Mouse (Mus musculus): ENCODE measurements at regions not wholly inside any gene's neighbourhood (a gene's known extent, or its start where the extent isn't known, plus 50 kb on each side); places are given as distances from the start of the nearest gene placed in this dataset.

GRCm38 (mm10) chr14:100720667-100721066 lies 436.2 kb upstream of the Klf12 start:
- WGBS = 12% methylated on average over 1 of the region's 1 CpGs
- H3K9ac ChIP-seq (ENCODE audit: low read depth, low read length) = no peak overlapping the region
- ATAC-seq = 0 out of 2 replicates have a peak, but pooled peaks have one; percentile 32

DNA sequence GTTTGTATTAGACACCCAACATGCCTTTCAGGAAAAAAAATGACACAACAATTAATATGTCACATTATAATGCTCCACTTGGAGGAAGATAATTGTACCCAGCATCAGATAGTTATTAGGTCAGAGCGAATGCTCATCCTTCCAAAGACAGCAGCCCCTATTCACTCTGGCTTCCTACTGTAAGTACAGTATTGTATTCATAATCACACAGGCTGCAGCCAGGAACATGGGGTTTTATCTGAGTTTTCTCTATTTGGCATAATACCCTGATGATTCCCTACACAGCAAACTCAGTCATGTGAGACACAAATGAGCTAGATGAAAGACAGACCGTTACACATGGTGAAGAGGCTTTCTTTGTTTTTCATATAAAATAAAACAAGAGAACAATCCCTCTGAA lies 430.5 kb upstream of the Klf12 start:
- peak; percentile 30; the same call in 1 of the 2 replicates for ATAC-seq
- 0 out of 2 replicates have a peak, but pooled peaks cover 4% of the 10 kb centered on the region for H3K9me3 ChIP-seq (replicated peaks; ENCODE audit: control insufficient read depth, low read length, poor library complexity, severe bottlenecking)

More at GRCm38 (mm10) chr14:100720667-100721066, 436.2 kb upstream of the Klf12 start:
- no peaks in the 10 kb centered on the region for H3K27me3 ChIP-seq (ENCODE audit: control insufficient read depth, insufficient read depth, low read depth, low read length)
- H3K4me1 ChIP-seq (ENCODE audit: control insufficient read depth, insufficient read depth, low read length) = peaks cover 5% of the 10 kb centered on the region; the same call in 1 of the 2 replicates
- H3K4me3 ChIP-seq (ENCODE audit: low read depth, low read length) = no peak overlapping the region
- H3K27ac ChIP-seq (ENCODE audit: low read length) = no peak overlapping the region
- no peak overlapping the region for H3K4me2 ChIP-seq (ENCODE audit: low read length)
- H3K36me3 ChIP-seq (ENCODE audit: control insufficient read depth, insufficient read depth, low read length) = no peaks in the 10 kb centered on the region
- H3K9me3 ChIP-seq (replicated peaks; ENCODE audit: control insufficient read depth, low read length, poor library complexity, severe bottlenecking) = 0 out of 2 replicates have a peak, but pooled peaks cover 4% of the 10 kb centered on the region

DNA sequence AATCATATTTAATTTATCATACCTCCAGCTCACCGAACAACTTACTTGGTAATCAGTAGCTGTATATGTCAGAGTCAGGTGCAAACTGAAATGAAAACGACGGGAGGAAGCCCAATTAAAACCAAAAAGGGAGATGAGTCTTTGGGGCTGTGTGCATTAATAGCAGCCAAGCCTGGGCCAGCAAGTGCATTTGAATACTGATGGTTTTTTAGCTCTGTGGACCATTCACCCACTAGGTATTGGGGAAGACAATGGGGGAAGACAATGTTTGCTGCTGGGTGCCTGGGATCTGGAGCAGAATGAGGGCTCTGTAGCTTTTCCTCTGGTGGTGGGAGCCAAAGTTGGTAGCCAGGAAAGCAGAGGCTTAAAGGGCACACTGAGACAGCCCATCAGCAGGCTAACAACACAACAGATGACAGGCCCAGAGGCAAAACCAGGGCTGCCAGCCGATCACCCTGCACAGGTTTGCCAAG lies 429.6 kb upstream of the Klf12 start:
- Histone ChIP-seq H3K4me2 (ENCODE audit: low read length) (no peak overlapping the region), H3K4me1 (ENCODE audit: control insufficient read depth, insufficient read depth, low read length) (peaks cover 16% of the 10 kb centered on the region; the same call in 1 of the 2 replicates), H3K4me3 (ENCODE audit: low read depth, low read length) (no peak overlapping the region), H3K9me3 (replicated peaks; ENCODE audit: control insufficient read depth, low read length, poor library complexity, severe bottlenecking) (0 out of 2 replicates have a peak, but pooled peaks cover 4% of the 10 kb centered on the region), H3K9ac (ENCODE audit: low read depth, low read length) (no peak overlapping the region), H3K27me3 (ENCODE audit: control insufficient read depth, insufficient read depth, low read depth, low read length) (no peaks in the 10 kb centered on the region), H3K27ac (ENCODE audit: low read length) (peak overlapping the region; percentile 74), H3K36me3 (ENCODE audit: control insufficient read depth, insufficient read depth, low read length) (no peaks in the 10 kb centered on the region)
- 24% methylated on average over 4 of the region's 4 CpGs for WGBS
- ATAC-seq = peak; percentile 73

More for the DNA sequence above, 430.5 kb upstream of the Klf12 start:
- H3K4me2 ChIP-seq (ENCODE audit: low read length) = no peak overlapping the region
- H3K4me3 ChIP-seq (ENCODE audit: low read depth, low read length) = no peak overlapping the region
- no peaks in the 10 kb centered on the region for H3K27me3 ChIP-seq (ENCODE audit: control insufficient read depth, insufficient read depth, low read depth, low read length)
- H3K4me1 ChIP-seq (ENCODE audit: control insufficient read depth, insufficient read depth, low read length) = peaks cover 16% of the 10 kb centered on the region
- H3K36me3 ChIP-seq (ENCODE audit: control insufficient read depth, insufficient read depth, low read length) = no peaks in the 10 kb centered on the region
- peak overlapping the region; percentile 74; the same call in 1 of the 2 replicates for H3K27ac ChIP-seq (ENCODE audit: low read length)
- H3K9ac ChIP-seq (ENCODE audit: low read depth, low read length) = no peak overlapping the region
- WGBS = 28% methylated on average over 2 of the region's 2 CpGs

DNA sequence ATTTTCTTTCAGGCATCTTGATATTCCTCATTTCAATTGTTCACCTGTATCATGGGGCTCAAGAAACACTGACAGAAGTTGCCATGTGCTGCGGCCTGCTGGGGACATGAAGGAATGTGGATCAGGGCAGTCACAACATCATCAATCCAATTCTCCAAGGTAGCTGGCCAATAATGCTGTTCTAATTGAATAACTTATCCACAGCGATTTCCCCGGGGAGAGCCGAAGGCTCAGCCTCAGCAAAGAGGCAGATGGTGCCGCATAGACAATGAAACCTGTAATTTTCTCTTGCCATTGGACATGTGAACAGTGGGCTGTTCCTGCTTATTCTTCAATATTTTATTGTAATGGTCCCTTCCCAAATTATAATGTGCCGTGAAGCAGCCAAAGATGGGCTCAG lies 429.1 kb upstream of the Klf12 start:
- Histone ChIP-seq H3K36me3 (ENCODE audit: control insufficient read depth, insufficient read depth, low read length) (no peaks in the 10 kb centered on the region), H3K9ac (ENCODE audit: low read depth, low read length) (no peak overlapping the region), H3K4me3 (ENCODE audit: low read depth, low read length) (no peak overlapping the region), H3K27me3 (ENCODE audit: control insufficient read depth, insufficient read depth, low read depth, low read length) (no peaks in the 10 kb centered on the region), H3K4me1 (ENCODE audit: control insufficient read depth, insufficient read depth, low read length) (peaks cover 16% of the 10 kb centered on the region; the same call in 1 of the 2 replicates), H3K9me3 (replicated peaks; ENCODE audit: control insufficient read depth, low read length, poor library complexity, severe bottlenecking) (0 out of 2 replicates have a peak, but pooled peaks cover 4% of the 10 kb centered on the region), H3K4me2 (ENCODE audit: low read length) (no peak overlapping the region), H3K27ac (ENCODE audit: low read length) (peak overlapping the region; percentile 74)
- 27% methylated on average over 6 of the region's 6 CpGs for WGBS
- peak; percentile 84 for ATAC-seq

DNA sequence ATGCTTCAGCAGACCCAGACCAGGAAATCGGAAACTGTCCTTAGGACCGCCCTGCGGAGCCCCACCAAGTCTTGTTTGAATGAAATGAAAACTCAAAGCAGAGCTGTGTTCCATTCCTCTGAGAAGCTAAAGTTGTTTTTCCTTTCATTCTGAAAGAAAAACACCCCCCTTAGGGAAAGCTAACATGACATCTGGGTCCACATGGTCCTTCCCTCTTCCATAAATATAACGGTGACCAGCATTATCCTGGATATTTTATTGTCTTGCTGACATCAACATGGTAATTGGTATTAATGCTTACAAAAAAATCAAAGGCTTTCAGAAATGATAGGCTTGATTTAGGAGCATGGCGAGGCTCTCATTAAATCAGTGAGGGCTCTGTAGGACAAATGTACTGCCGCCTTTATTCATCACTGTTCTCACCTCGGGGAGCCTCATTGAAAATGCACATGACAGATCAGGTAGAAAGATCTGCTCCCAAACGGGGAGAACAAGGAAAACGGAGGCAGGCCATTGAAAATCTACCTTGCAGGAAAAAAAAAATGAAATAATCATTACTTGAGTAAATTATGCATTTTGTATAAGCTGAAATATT lies 381.0 kb upstream of the Klf12 start:
- ATAC-seq = 0 out of 2 replicates have a peak, but pooled peaks have one; percentile 64
- Histone ChIP-seq H3K4me1 (ENCODE audit: control insufficient read depth, insufficient read depth, low read length) (peaks cover 4% of the 10 kb centered on the region; the same call in 1 of the 2 replicates), H3K36me3 (ENCODE audit: control insufficient read depth, insufficient read depth, low read length) (no peaks in the 10 kb centered on the region), H3K9ac (ENCODE audit: low read depth, low read length) (no peak overlapping the region), H3K27ac (ENCODE audit: low read length) (no peak overlapping the region), H3K4me3 (ENCODE audit: low read depth, low read length) (no peak overlapping the region), H3K27me3 (ENCODE audit: control insufficient read depth, insufficient read depth, low read depth, low read length) (no peaks in the 10 kb centered on the region), H3K4me2 (ENCODE audit: low read length) (peak overlapping the region; percentile 23; the same call in 1 of the 2 replicates), H3K9me3 (replicated peaks; ENCODE audit: control insufficient read depth, low read length, poor library complexity, severe bottlenecking) (no peaks in the 10 kb centered on the region)
- 21% methylated on average over 9 of the region's 9 CpGs for WGBS

DNA sequence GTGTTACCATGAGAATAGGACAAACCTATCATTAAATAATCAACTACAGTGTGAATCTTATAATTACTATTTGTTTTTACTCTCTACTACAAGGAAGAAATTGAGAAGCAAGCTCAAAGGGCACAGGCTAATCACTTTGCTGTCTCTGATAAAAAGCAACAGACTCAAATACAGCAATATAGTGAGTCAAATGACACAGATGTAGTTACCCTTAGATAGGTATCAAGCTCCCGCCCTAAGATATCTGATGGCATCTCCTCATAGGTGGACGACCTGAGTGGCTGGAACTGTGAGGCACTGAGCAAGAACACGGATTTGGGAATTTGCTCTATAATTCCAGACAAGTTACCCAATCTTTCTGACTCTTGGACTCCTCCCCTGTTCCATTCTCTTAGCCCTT lies 379.7 kb upstream of the Klf12 start:
- H3K4me1 ChIP-seq (ENCODE audit: control insufficient read depth, insufficient read depth, low read length) = peaks cover 4% of the 10 kb centered on the region; the same call in 1 of the 2 replicates
- H3K27ac ChIP-seq (ENCODE audit: low read length) = no peak overlapping the region
- no peaks in the 10 kb centered on the region for H3K36me3 ChIP-seq (ENCODE audit: control insufficient read depth, insufficient read depth, low read length)
- H3K4me2 ChIP-seq (ENCODE audit: low read length) = no peak overlapping the region
- no peak overlapping the region for H3K4me3 ChIP-seq (ENCODE audit: low read depth, low read length)
- no peak for ATAC-seq
- no peaks in the 10 kb centered on the region for H3K9me3 ChIP-seq (replicated peaks; ENCODE audit: control insufficient read depth, low read length, poor library complexity, severe bottlenecking)
- no peaks in the 10 kb centered on the region for H3K27me3 ChIP-seq (ENCODE audit: control insufficient read depth, insufficient read depth, low read depth, low read length)
- WGBS = 81% methylated on average over 3 of the region's 3 CpGs
- no peak overlapping the region for H3K9ac ChIP-seq (ENCODE audit: low read depth, low read length)

DNA sequence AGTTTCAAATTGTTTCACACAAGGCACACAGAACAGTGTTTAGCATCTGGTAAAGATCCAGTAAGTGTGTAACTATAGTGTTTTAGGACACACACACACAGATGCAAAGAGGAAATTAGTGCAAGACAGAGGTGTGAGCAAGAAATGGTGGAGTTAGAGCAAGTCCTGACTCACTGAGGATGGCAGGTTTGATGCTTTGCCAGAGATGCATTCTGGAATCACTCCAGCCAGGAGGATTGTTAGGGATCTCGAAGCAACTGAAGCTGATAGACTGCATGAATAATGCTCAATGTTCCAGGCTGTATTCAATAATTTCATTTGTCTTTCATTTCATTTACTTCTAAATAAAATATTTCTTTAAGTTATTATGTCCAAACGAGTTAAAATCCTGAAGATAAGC lies 357.6 kb upstream of the Klf12 start:
- Histone ChIP-seq H3K27me3 (ENCODE audit: control insufficient read depth, insufficient read depth, low read depth, low read length) (no peaks in the 10 kb centered on the region), H3K36me3 (ENCODE audit: control insufficient read depth, insufficient read depth, low read length) (no peaks in the 10 kb centered on the region), H3K4me2 (ENCODE audit: low read length) (no peak overlapping the region), H3K9ac (ENCODE audit: low read depth, low read length) (no peak overlapping the region), H3K4me3 (ENCODE audit: low read depth, low read length) (no peak overlapping the region), H3K27ac (ENCODE audit: low read length) (no peak overlapping the region), H3K9me3 (replicated peaks; ENCODE audit: control insufficient read depth, low read length, poor library complexity, severe bottlenecking) (no peaks in the 10 kb centered on the region), H3K4me1 (ENCODE audit: control insufficient read depth, insufficient read depth, low read length) (no peaks in the 10 kb centered on the region)
- no peak for ATAC-seq
- 66% methylated on average over 2 of the region's 2 CpGs for WGBS

DNA sequence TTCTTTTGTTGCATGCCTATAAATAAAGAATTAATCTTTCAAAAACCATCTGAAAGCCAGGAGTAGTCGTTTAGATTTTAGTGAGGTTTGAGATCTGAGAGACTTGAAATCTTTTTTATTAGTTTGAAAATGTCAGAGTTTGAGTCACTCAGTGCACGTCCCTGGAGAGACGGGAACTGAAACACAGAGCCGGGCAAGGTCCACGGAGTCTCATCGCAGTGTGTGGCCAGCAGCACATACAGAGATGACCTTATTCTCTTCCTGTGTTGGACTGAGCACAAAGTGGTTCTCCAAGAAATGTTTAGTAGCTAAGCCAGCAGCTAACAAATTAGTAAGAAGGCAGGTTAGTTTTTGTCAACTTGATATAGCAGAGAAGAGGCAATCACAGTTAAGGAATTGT lies 350.0 kb upstream of the Klf12 start:
- no peak overlapping the region for H3K4me2 ChIP-seq (ENCODE audit: low read length)
- H3K27me3 ChIP-seq (ENCODE audit: control insufficient read depth, insufficient read depth, low read depth, low read length) = no peaks in the 10 kb centered on the region
- no peak overlapping the region for H3K4me3 ChIP-seq (ENCODE audit: low read depth, low read length)
- no peak overlapping the region for H3K9ac ChIP-seq (ENCODE audit: low read depth, low read length)
- H3K4me1 ChIP-seq (ENCODE audit: control insufficient read depth, insufficient read depth, low read length) = no peaks in the 10 kb centered on the region
- no peaks in the 10 kb centered on the region for H3K36me3 ChIP-seq (ENCODE audit: control insufficient read depth, insufficient read depth, low read length)
- H3K27ac ChIP-seq (ENCODE audit: low read length) = no peak overlapping the region
- 36% methylated on average over 6 of the region's 6 CpGs for WGBS
- no peak for ATAC-seq
- no peaks in the 10 kb centered on the region for H3K9me3 ChIP-seq (replicated peaks; ENCODE audit: control insufficient read depth, low read length, poor library complexity, severe bottlenecking)

GRCm38 (mm10) chr14:100631676-100632075 lies 347.2 kb upstream of the Klf12 start:
- H3K4me3 ChIP-seq (ENCODE audit: low read depth, low read length) = no peak overlapping the region
- no peaks in the 10 kb centered on the region for H3K36me3 ChIP-seq (ENCODE audit: control insufficient read depth, insufficient read depth, low read length)
- H3K27me3 ChIP-seq (ENCODE audit: control insufficient read depth, insufficient read depth, low read depth, low read length) = no peaks in the 10 kb centered on the region
- ATAC-seq = no peak
- H3K9ac ChIP-seq (ENCODE audit: low read depth, low read length) = no peak overlapping the region
- no peak overlapping the region for H3K4me2 ChIP-seq (ENCODE audit: low read length)
- no peaks in the 10 kb centered on the region for H3K9me3 ChIP-seq (replicated peaks; ENCODE audit: control insufficient read depth, low read length, poor library complexity, severe bottlenecking)
- no peaks in the 10 kb centered on the region for H3K4me1 ChIP-seq (ENCODE audit: control insufficient read depth, insufficient read depth, low read length)
- no peak overlapping the region for H3K27ac ChIP-seq (ENCODE audit: low read length)
- WGBS = 56% methylated on average over 1 of the region's 1 CpGs

Data from midbrain, embryonic 16.5 days (tissue).